In the genomic region with DNA sequence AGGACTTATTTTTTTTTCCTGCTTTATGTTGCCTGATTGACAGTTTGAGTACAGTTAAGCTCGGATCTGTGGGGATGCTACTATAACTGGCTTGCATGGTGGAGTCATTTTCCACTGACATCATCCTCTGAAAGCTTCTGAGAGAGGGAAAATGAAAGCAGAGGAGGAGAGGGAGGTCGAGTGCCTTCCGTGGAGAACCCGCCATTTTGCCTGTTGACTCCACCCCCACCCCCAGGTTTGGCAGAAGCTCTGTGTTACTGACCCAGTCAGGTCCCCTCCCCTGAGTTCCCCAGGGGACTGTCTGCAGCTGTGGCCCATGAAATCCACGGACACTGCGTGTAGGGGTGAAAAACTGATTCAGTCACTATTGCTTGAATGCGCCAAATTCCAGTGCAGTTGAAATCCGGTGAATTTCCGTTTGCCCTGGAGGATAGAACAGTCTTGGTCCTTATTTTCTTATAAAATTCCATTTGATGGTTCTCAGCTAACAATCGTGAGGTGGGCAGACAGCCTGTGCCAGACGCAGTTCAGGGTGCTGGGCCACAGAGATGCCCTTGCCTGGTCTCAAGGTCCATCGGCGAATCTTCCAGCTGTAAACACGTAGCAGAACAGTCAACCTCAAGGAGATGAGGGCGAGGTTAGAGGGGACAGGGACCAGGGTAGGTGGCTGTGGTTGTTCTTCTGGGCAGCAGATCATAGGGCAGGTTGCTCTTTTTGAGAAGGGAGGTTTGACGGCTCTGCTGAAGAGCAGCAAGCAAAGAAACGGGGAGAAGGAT, we compare ENCODE assay signal across 9 mouse cellular contexts. TPM values are rescaled to one million over a fixed set of nuclear protein-coding genes. Genes with fewer than 3 reads are reported as not detected.
A peak's percentile ranks its signal among the peaks of the same experiment; 100 is the strongest.
DNase-seq lines count a peak whose midpoint lies in the region; ATAC-seq and TF ChIP-seq lines count a peak whose summit lies in the region.
"Had no signal": no experiment of that assay in that cellular context is flagged by ENCODE, and none has a peak within 500 bp of the region (broad histone marks: within the 10 kb centered on the region; RNA-seq: fewer than 3 reads in every experiment).

No protein-coding gene starts in this region.

- ATAC-seq in lung, embryonic 15.5 days (ENCODE audit: borderline replicate concordance, extremely low read depth, low FRiP score, low TSS enrichment) = no peak
- peak; percentile 12; the same call in 1 of the 2 replicates for ATAC-seq in heart, postnatal 0 days (ENCODE audit: insufficient read depth, low read depth)

- 55% methylated on average over 17 of the region's 17 CpGs for WGBS in lung, embryonic 15.5 days
- 30% methylated on average over 17 of the region's 17 CpGs for WGBS in heart, postnatal 0 days

- TF ChIP-seq CTCF in cortical plate, adult 2 months (IDR thresholded peaks at IDR 0.05; ENCODE audit: extremely low read depth, insufficient read depth, low read length) = no peak
- TF ChIP-seq CTCF in heart, postnatal 0 days (IDR thresholded peaks at IDR 0.05; ENCODE audit: low read depth) = no peak

- peaks cover 87% of the 10 kb centered on the region for H3K79me2 ChIP-seq in myocyte (ENCODE audit: control insufficient read depth, insufficient read depth)

- TF ChIP-seq POLR2A in cortical plate, adult 2 months (IDR thresholded peaks at IDR 0.05; ENCODE audit: extremely low read depth, insufficient read depth, low read length) = no peak
- no peak for TF ChIP-seq POLR2A in myocyte (IDR thresholded peaks at IDR 0.05; ENCODE audit: insufficient read length, low read depth)

- no peaks in the 10 kb centered on the region for H3K36me3 ChIP-seq in lung, embryonic 15.5 days
- 0 out of 2 replicates have a peak, but pooled peaks cover 6% of the 10 kb centered on the region for H3K36me3 ChIP-seq in heart, postnatal 0 days (replicated peaks; ENCODE audit: control insufficient read depth, insufficient read depth, low read length)
- no peaks in the 10 kb centered on the region for H3K36me3 ChIP-seq in myocyte (ENCODE audit: control insufficient read depth, insufficient read depth)

- no peak for DNase-seq in lung, postnatal 25 days (ENCODE audit: low spot score)
- DNase-seq in heart, postnatal 0 days (ENCODE audit: low spot score) = no peak
- no peak for DNase-seq in embryo, embryonic 11 days
- DNase-seq in left cerebral cortex, postnatal 14 days (ENCODE audit: low spot score in 2 of 2) = no peak
- no peak for DNase-seq in c-Kit-positive CD71-positive TER-119-positive erythroid progenitor cells, embryonic 14.5 days (ENCODE audit: low spot score)

- no peak overlapping the region for H3K4me3 ChIP-seq in lung, embryonic 15.5 days
- no peak overlapping the region for H3K4me3 ChIP-seq in cortical plate, adult 2 months (ENCODE audit: insufficient read depth, low read length)
- peak overlapping the region; percentile 0; the same call in 1 of the 2 replicates for H3K4me3 ChIP-seq in heart, postnatal 0 days (ENCODE audit: low read depth, low read length)
- H3K4me3 ChIP-seq in myocyte = peak overlapping the region; percentile 22

- H3ac ChIP-seq in myocyte (ENCODE audit: control insufficient read depth, insufficient read length) = no peak overlapping the region

- H3K4me2 ChIP-seq in lung, embryonic 15.5 days = peak overlapping the region; percentile 33; the same call in 1 of the 2 replicates
- peak overlapping the region; percentile 35 for H3K4me2 ChIP-seq in heart, postnatal 0 days (ENCODE audit: low read depth, low read length)
- H3K4me2 ChIP-seq in myocyte (ENCODE audit: low read depth) = peak overlapping the region; percentile 89

- peaks cover 96% of the 10 kb centered on the region for H3K4me1 ChIP-seq in lung, embryonic 15.5 days
- H3K4me1 ChIP-seq in cortical plate, adult 2 months (ENCODE audit: control insufficient read depth, insufficient read depth, low read length) = peaks cover 26% of the 10 kb centered on the region
- H3K4me1 ChIP-seq in heart, postnatal 0 days (ENCODE audit: control insufficient read depth, insufficient read depth) = peaks cover 90% of the 10 kb centered on the region

- intact Hi-C loops in left cerebral cortex, postnatal 14 days (cut with DNase I) = no loop called here

- TF ChIP-seq EP300 in heart, postnatal 0 days (IDR thresholded peaks at IDR 0.05; ENCODE audit: low read depth) = no peak

- no peak overlapping the region for H3K9ac ChIP-seq in lung, embryonic 15.5 days
- H3K9ac ChIP-seq in heart, postnatal 0 days (replicated peaks; ENCODE audit: low read depth, low read length) = peak overlapping the region; percentile 41

- peak overlapping the region; percentile 87 for H3K27ac ChIP-seq in lung, embryonic 15.5 days
- H3K27ac ChIP-seq in cortical plate, adult 2 months (ENCODE audit: insufficient read depth, low read length) = peak overlapping the region; percentile 79
- peak overlapping the region; percentile 93 for H3K27ac ChIP-seq in heart, postnatal 0 days (ENCODE audit: low read depth)
- H3K27ac ChIP-seq: macrophage had no signal

- no peaks in the 10 kb centered on the region for H3K9me3 ChIP-seq in lung, embryonic 15.5 days
- no peaks in the 10 kb centered on the region for H3K9me3 ChIP-seq in heart, postnatal 0 days (replicated peaks; ENCODE audit: control insufficient read depth, low read length)

- H3K27me3 ChIP-seq in lung, embryonic 15.5 days = no peaks in the 10 kb centered on the region
- H3K27me3 ChIP-seq in heart, postnatal 0 days (ENCODE audit: control insufficient read depth, insufficient read depth, low read length) = no peaks in the 10 kb centered on the region
- H3K27me3 ChIP-seq in myocyte (ENCODE audit: control insufficient read depth, insufficient read depth, insufficient read length) = no peaks in the 10 kb centered on the region

TF ChIP-seq in myocyte, 11 proteins besides CTCF, POLR2A, EP300 and RAD21:
- no peak for TF ChIP-seq MAX (IDR thresholded peaks at IDR 0.05; ENCODE audit: low read depth)
- no peak for TF ChIP-seq E2F4 (IDR thresholded peaks at IDR 0.05; ENCODE audit: insufficient read depth)
- TF ChIP-seq MYOD1 (IDR thresholded peaks at IDR 0.05; ENCODE audit: control insufficient read depth in 1 of 3, insufficient read length in 2 of 3, low read depth in 2 of 3) = peak in 2 of 3 experiments; percentile 7 to 9
- no peak for TF ChIP-seq MYOG (IDR thresholded peaks at IDR 0.05; ENCODE audit: control insufficient read depth in 1 of 3, insufficient read depth in 1 of 3, insufficient read length in 2 of 3, low read depth in 2 of 3)

RNA-seq across cellular contexts. Expression of a gene that starts 20.9 kb away (rescaled TPM):
- polyA plus RNA-seq in lung, embryonic 15.5 days (2015; fragmentation: Nextera tagmentation; extraction: Ambion mirVana) = 130 and 141 TPM in 2 replicates
- polyA plus RNA-seq in cortical plate, adult 2 months (2012; rRNA removed) = 144 and 148 TPM in 2 replicates
- total RNA-seq in heart, postnatal 0 days (2014; rRNA removed; ENCODE audit: low replicate concordance) = 288 and 337 TPM in 2 replicates
- 136 and 137 TPM in 2 replicates for polyA plus RNA-seq in heart, postnatal 0 days (2015; fragmentation: Nextera tagmentation; extraction: Ambion mirVana)
- polyA plus RNA-seq in myocyte (2012; fragmentation: generic; extraction: Trizol) = 38.5 TPM
- total RNA-seq in left cerebral cortex, postnatal 14 days (2021) = 100 to 1,000 TPM; 192 to 202 TPM

Comparison
In these comparisons a context has a peak if more than half of its experiments do, and no peak if none do; other contexts are left out.
1. H3K4me2 ChIP-seq: peak in every context shown above with its lines; median percentile 89 in myocyte; 35 in heart, postnatal 0 days; 33 in lung, embryonic 15.5 days.
2. H3K4me3 ChIP-seq: peak in heart, postnatal 0 days (single experiment) and myocyte (single experiment); none in lung, embryonic 15.5 days (single experiment) and cortical plate, adult 2 months (single experiment).
3. Peak in every context shown above with its lines, with median percentiles within 50 percentile points of each other: H3K27ac ChIP-seq.